Comparison of ENCODE assay signal across 12 mouse cellular contexts in the genomic region with DNA sequence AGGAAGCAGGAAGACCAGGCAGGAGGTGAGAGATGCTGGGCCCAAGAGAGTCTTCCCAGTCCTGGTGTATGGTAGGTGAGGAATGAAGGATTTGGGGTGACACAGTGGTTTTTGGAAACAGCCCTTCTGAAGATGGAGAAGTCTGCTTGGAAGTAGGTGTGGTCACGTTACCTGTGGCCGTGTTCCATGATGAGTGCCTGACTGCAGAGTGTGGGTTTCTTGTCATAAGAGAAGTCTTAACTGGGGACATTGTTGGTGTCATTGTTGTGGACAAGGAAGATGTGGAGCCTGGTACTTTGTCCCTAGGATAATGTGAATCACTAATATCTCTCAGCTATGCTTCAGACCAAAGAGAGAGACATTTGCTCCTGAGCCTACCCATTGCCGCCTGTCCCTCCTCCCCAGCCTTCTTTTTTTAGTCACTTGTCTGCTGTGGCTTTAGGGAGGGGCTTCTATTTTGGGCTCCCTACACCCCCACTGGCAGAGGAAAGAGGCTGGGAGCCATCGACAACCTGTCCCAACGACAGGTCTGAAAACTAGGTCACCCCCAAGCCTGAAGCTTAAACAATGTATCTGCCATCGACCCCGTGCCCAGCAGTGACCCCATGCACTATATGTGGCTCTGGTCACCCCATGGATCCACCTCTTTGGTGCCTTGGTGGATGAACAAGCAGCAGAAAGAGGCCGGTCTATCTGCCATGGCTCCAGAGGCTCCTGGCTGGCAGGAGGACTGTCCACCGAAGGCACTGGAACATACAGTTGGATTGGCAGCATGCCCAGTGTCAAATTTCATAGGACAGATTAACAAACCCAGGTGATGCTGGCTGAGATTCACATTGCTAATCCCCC. TPM values are rescaled to one million over a fixed set of nuclear protein-coding genes. Genes with fewer than 3 reads are reported as not detected.
DNase-seq lines count a peak whose midpoint lies in the region; ATAC-seq lines count a peak whose summit lies in the region.
"Had no signal": no experiment of that assay in that cellular context is flagged by ENCODE, and none has a peak within 500 bp of the region (broad histone marks: within the 10 kb centered on the region; RNA-seq: fewer than 3 reads in every experiment).

No protein-coding gene starts in this region.

- H3K4me3 ChIP-seq in limb, embryonic 15.5 days = no peak overlapping the region
- H3K4me3 ChIP-seq: stomach, embryonic 15.5 days had no signal

- ATAC-seq in limb, embryonic 15.5 days (ENCODE audit: insufficient number of reproducible peaks, low FRiP score, low TSS enrichment, low read depth) = 0 out of 2 replicates have a peak, but pooled peaks have one; percentile 26
- ATAC-seq: midbrain, embryonic 16.5 days had no signal

- WGBS in limb, embryonic 15.5 days = 76% methylated on average over 9 of the region's 9 CpGs

- H3K27me3 ChIP-seq in limb, embryonic 15.5 days = no peaks in the 10 kb centered on the region
- H3K27me3 ChIP-seq: stomach, embryonic 15.5 days had no signal

- no peak overlapping the region for H3K27ac ChIP-seq in limb, embryonic 15.5 days
- H3K27ac ChIP-seq: stomach, embryonic 15.5 days had no signal

- no peaks in the 10 kb centered on the region for H3K36me3 ChIP-seq in limb, embryonic 15.5 days
- H3K36me3 ChIP-seq: stomach, embryonic 15.5 days had no signal

- peak; percentile 18 for DNase-seq in kidney, postnatal 14 days
- no peak for DNase-seq in kidney, adult 11 months
- DNase-seq in cerebellum, adult 9-10 months = peak; percentile 85
- DNase-seq in heart, adult 8-10 months (ENCODE audit: low spot score) = peak; percentile 47
- no peak for DNase-seq in right cerebral cortex, postnatal 25 days
- DNase-seq in embryo, embryonic 10.5 days (ENCODE audit: low spot score) = no peak
- no peak for DNase-seq in left cerebral cortex, adult 18-20 months (ENCODE audit: low spot score in 2 of 2)
- DNase-seq: layer of hippocampus, postnatal 36 days; lung, adult 2 months had no signal

- no peak overlapping the region for H3K9ac ChIP-seq in limb, embryonic 15.5 days
- H3K9ac ChIP-seq: stomach, embryonic 15.5 days had no signal

- peaks cover 4% of the 10 kb centered on the region; the same call in 1 of the 2 replicates for H3K4me1 ChIP-seq in limb, embryonic 15.5 days

- H3K9me3 ChIP-seq in limb, embryonic 15.5 days = no peaks in the 10 kb centered on the region
- H3K9me3 ChIP-seq: stomach, embryonic 15.5 days had no signal

- H3K4me2 ChIP-seq in limb, embryonic 15.5 days = no peak overlapping the region
- H3K4me2 ChIP-seq: stomach, embryonic 15.5 days had no signal

RNA-seq across cellular contexts. Expression of a gene that starts 21.4 kb away (rescaled TPM):
- total RNA-seq in heart, adult 8-10 months (2022) = under 1 TPM; 0.16 to 0.26 (median 0.21) TPM
- 0.67 and 1.0 TPM in 2 replicates for polyA plus RNA-seq in limb, embryonic 15.5 days (2015; fragmentation: Nextera tagmentation; extraction: Ambion mirVana)
- total RNA-seq in left cerebral cortex, adult 18-20 months (2021) = under 1 TPM in 1 of 2 experiments, not detected in 1; 0.16 TPM
- total RNA-seq: layer of hippocampus, postnatal 36 days had no signal

Comparison
In these comparisons a context has a peak if more than half of its experiments do, and no peak if none do; other contexts are left out.
1. DNase-seq: peak in kidney, postnatal 14 days (single experiment), cerebellum, adult 9-10 months (single experiment) and heart, adult 8-10 months (single experiment); none in kidney, adult 11 months (single experiment), right cerebral cortex, postnatal 25 days (single experiment), embryo, embryonic 10.5 days (single experiment) and left cerebral cortex, adult 18-20 months (0 of 2).